Mouse (Mus musculus): Measurements from ENCODE around the gene Kif3b. TPM values are rescaled to one million over a fixed set of nuclear protein-coding genes. Genes with fewer than 3 reads are reported as not detected.
"Not testable (repeated sequence)": the region's sequence is repeated elsewhere in the genome, so short reads cannot be mapped to it uniquely, and the experiment has no call there.

Kif3b gene
- polyA plus RNA-seq, 1 experiment from 2014 or later, result 14.2 TPM

GRCm38 (mm10) chr2:153346221-153347182 lies 55.3 kb downstream of the Kif3b start:
- Histone ChIP-seq H3K4me2 (ENCODE audit: low read length) (peak overlapping the region; percentile 56), H3K36me3 (ENCODE audit: control insufficient read depth, insufficient read depth, low read length) (no peaks in the 10 kb centered on the region), H3K4me3 (ENCODE audit: low read depth, low read length) (peak overlapping the region; percentile 86), H3K27me3 (replicated peaks; ENCODE audit: control insufficient read depth, insufficient read depth, low read length) (no peaks in the 10 kb centered on the region), H3K9ac (ENCODE audit: low read length) (peak overlapping the region; percentile 91), H3K27ac (ENCODE audit: low read depth, low read length) (peak overlapping the region; percentile 97), H3K4me1 (ENCODE audit: control insufficient read depth, insufficient read depth, low read length) (peaks cover 21% of the 10 kb centered on the region; the same call in 1 of the 2 replicates), H3K9me3 (replicated peaks; ENCODE audit: control insufficient read depth, low read length) (no peaks in the 10 kb centered on the region)
- WGBS, result 1% methylated on average over 38 of the region's 76 CpGs
- ATAC-seq (peak; percentile 47), DNase-seq (ENCODE audit: low spot score) (peak; percentile 82)

GRCm38 (mm10) chr2:153347183-153347781 lies 56.1 kb downstream of the Kif3b start:
- DNase-seq (ENCODE audit: low spot score), result no peak
- no peaks in the 10 kb centered on the region for H3K9me3 ChIP-seq (replicated peaks; ENCODE audit: control insufficient read depth, low read length)
- no peak for ATAC-seq
- 13% methylated on average over 9 of the region's 9 CpGs for WGBS
- H3K9ac ChIP-seq (ENCODE audit: low read length), result peak overlapping the region; percentile 91
- H3K4me2 ChIP-seq (ENCODE audit: low read length), result peak overlapping the region; percentile 56
- H3K27ac ChIP-seq (ENCODE audit: low read depth, low read length), result peak overlapping the region; percentile 11; the same call in 1 of the 2 replicates
- H3K4me1 ChIP-seq (ENCODE audit: control insufficient read depth, insufficient read depth, low read length), result peaks cover 21% of the 10 kb centered on the region; the same call in 1 of the 2 replicates
- H3K36me3 ChIP-seq (ENCODE audit: control insufficient read depth, insufficient read depth, low read length), result peaks cover 4% of the 10 kb centered on the region; the same call in 1 of the 2 replicates
- H3K4me3 ChIP-seq (ENCODE audit: low read depth, low read length), result peak overlapping the region; percentile 86
- no peaks in the 10 kb centered on the region for H3K27me3 ChIP-seq (replicated peaks; ENCODE audit: control insufficient read depth, insufficient read depth, low read length)

GRCm38 (mm10) chr2:153348100-153348831 lies 57.1 kb downstream of the Kif3b start:
- peaks cover 21% of the 10 kb centered on the region; the same call in 1 of the 2 replicates for H3K4me1 ChIP-seq (ENCODE audit: control insufficient read depth, insufficient read depth, low read length)
- DNase-seq (ENCODE audit: low spot score) (no peak), ATAC-seq (no peak)
- 47% methylated on average over 6 of the region's 6 CpGs for WGBS
- H3K27ac ChIP-seq (ENCODE audit: low read depth, low read length), result no peak overlapping the region
- peak overlapping the region; percentile 86 for H3K4me3 ChIP-seq (ENCODE audit: low read depth, low read length)
- H3K9me3 ChIP-seq (replicated peaks; ENCODE audit: control insufficient read depth, low read length), result no peaks in the 10 kb centered on the region
- H3K27me3 ChIP-seq (replicated peaks; ENCODE audit: control insufficient read depth, insufficient read depth, low read length), result no peaks in the 10 kb centered on the region
- peaks cover 11% of the 10 kb centered on the region; the same call in 1 of the 2 replicates for H3K36me3 ChIP-seq (ENCODE audit: control insufficient read depth, insufficient read depth, low read length)
- H3K4me2 ChIP-seq (ENCODE audit: low read length), result peak overlapping the region; percentile 56
- peak overlapping the region; percentile 9; the same call in 1 of the 2 replicates for H3K9ac ChIP-seq (ENCODE audit: low read length)

GRCm38 (mm10) chr2:153350552-153351181 lies 59.5 kb downstream of the Kif3b start:
- ATAC-seq (no peak), DNase-seq (ENCODE audit: low spot score) (no peak)
- no peak overlapping the region for H3K4me3 ChIP-seq (ENCODE audit: low read depth, low read length)
- H3K9ac ChIP-seq (ENCODE audit: low read length), result no peak overlapping the region
- 51% methylated on average over 6 of the region's 6 CpGs for WGBS
- peaks cover 18% of the 10 kb centered on the region; the same call in 1 of the 2 replicates for H3K4me1 ChIP-seq (ENCODE audit: control insufficient read depth, insufficient read depth, low read length)
- H3K9me3 ChIP-seq (replicated peaks; ENCODE audit: control insufficient read depth, low read length), result no peaks in the 10 kb centered on the region
- no peak overlapping the region for H3K4me2 ChIP-seq (ENCODE audit: low read length)
- no peak overlapping the region for H3K27ac ChIP-seq (ENCODE audit: low read depth, low read length)
- H3K36me3 ChIP-seq (ENCODE audit: control insufficient read depth, insufficient read depth, low read length), result peaks cover 27% of the 10 kb centered on the region
- no peaks in the 10 kb centered on the region for H3K27me3 ChIP-seq (replicated peaks; ENCODE audit: control insufficient read depth, insufficient read depth, low read length)

GRCm38 (mm10) chr2:153354648-153355047 lies 63.4 kb downstream of the Kif3b start:
- Histone ChIP-seq H3K27me3 (replicated peaks; ENCODE audit: control insufficient read depth, insufficient read depth, low read length) (no peaks in the 10 kb centered on the region), H3K36me3 (ENCODE audit: control insufficient read depth, insufficient read depth, low read length) (peaks cover 63% of the 10 kb centered on the region), H3K4me2 (ENCODE audit: low read length) (no peak overlapping the region), H3K9me3 (replicated peaks; ENCODE audit: control insufficient read depth, low read length) (no peaks in the 10 kb centered on the region), H3K4me3 (ENCODE audit: low read depth, low read length) (no peak overlapping the region), H3K4me1 (ENCODE audit: control insufficient read depth, insufficient read depth, low read length) (0 out of 2 replicates have a peak, but pooled peaks cover 4% of the 10 kb centered on the region), H3K9ac (ENCODE audit: low read length) (no peak overlapping the region), H3K27ac (ENCODE audit: low read depth, low read length) (no peak overlapping the region)
- DNase-seq (ENCODE audit: low spot score), result no peak
- ATAC-seq, result no peak
- WGBS, result 84% methylated on average over 2 of the region's 2 CpGs

- WGBS, result 96% methylated on average over 4 of the region's 4 CpGs
- Histone ChIP-seq H3K27ac (ENCODE audit: low read depth, low read length) (no peak overlapping the region), H3K9ac (ENCODE audit: low read length) (no peak overlapping the region), H3K4me1 (ENCODE audit: control insufficient read depth, insufficient read depth, low read length) (no peaks in the 10 kb centered on the region), H3K9me3 (replicated peaks; ENCODE audit: control insufficient read depth, low read length) (no peaks in the 10 kb centered on the region), H3K27me3 (replicated peaks; ENCODE audit: control insufficient read depth, insufficient read depth, low read length) (no peaks in the 10 kb centered on the region), H3K4me3 (ENCODE audit: low read depth, low read length) (no peak overlapping the region), H3K4me2 (ENCODE audit: low read length) (no peak overlapping the region), H3K36me3 (ENCODE audit: control insufficient read depth, insufficient read depth, low read length) (peaks cover 76% of the 10 kb centered on the region)
- ATAC-seq (no peak), DNase-seq (ENCODE audit: low spot score) (no peak)
These were observed 65.6 kb downstream of the Kif3b start for GRCm38 (mm10) chr2:153356784-153357183.

GRCm38 (mm10) chr2:153361101-153361710 lies 70.0 kb downstream of the Kif3b start:
- WGBS, result 94% methylated on average over 1 of the region's 1 CpGs
- Histone ChIP-seq H3K27ac (ENCODE audit: low read depth, low read length) (no peak overlapping the region), H3K27me3 (replicated peaks; ENCODE audit: control insufficient read depth, insufficient read depth, low read length) (no peaks in the 10 kb centered on the region), H3K4me1 (ENCODE audit: control insufficient read depth, insufficient read depth, low read length) (no peaks in the 10 kb centered on the region), H3K4me2 (ENCODE audit: low read length) (no peak overlapping the region), H3K4me3 (ENCODE audit: low read depth, low read length) (no peak overlapping the region), H3K9me3 (replicated peaks; ENCODE audit: control insufficient read depth, low read length) (no peaks in the 10 kb centered on the region), H3K36me3 (ENCODE audit: control insufficient read depth, insufficient read depth, low read length) (peaks cover 77% of the 10 kb centered on the region), H3K9ac (ENCODE audit: low read length) (no peak overlapping the region)
- DNase-seq (ENCODE audit: low spot score) (no peak), ATAC-seq (no peak)

- 93% methylated on average over 14 of the region's 14 CpGs for WGBS
- peaks cover 72% of the 10 kb centered on the region for H3K36me3 ChIP-seq (ENCODE audit: control insufficient read depth, insufficient read depth, low read length)
- not testable (repeated sequence) for H3K27me3 ChIP-seq (replicated peaks; ENCODE audit: control insufficient read depth, insufficient read depth, low read length); H3K4me2 ChIP-seq (ENCODE audit: low read length); DNase-seq (ENCODE audit: low spot score); H3K4me1 ChIP-seq (ENCODE audit: control insufficient read depth, insufficient read depth, low read length); ATAC-seq; H3K9me3 ChIP-seq (replicated peaks; ENCODE audit: control insufficient read depth, low read length); H3K4me3 ChIP-seq (ENCODE audit: low read depth, low read length); H3K9ac ChIP-seq (ENCODE audit: low read length); H3K27ac ChIP-seq (ENCODE audit: low read depth, low read length)
These were observed 73.3 kb downstream of the Kif3b start for GRCm38 (mm10) chr2:153364531-153364930.
